Mouse (Mus musculus) brain, embryonic 14.5 days (tissue): Measurements from ENCODE around the gene Erh.

ENCODE experiments used
- CTCF ChIP-seq: fragments of 200-500 bp; IDR thresholded peaks from 2 replicates; pipeline ENCODE4 v1.5.1; 2012; ENCODE audit warnings: inconsistent platforms, mild to moderate bottlenecking, moderate library complexity, borderline replicate concordance; ENCODE audit not compliant: insufficient read depth, insufficient read length; ENCODE audit errors: extremely low read depth
- POLR2A ChIP-seq: fragments of 200-500 bp; IDR thresholded peaks from 2 replicates; pipeline ENCODE4 v1.6.1; 2012; ENCODE audit warnings: mild to moderate bottlenecking, inconsistent platforms, borderline replicate concordance; ENCODE audit not compliant: poor library complexity, insufficient read depth, insufficient read length, severe bottlenecking; ENCODE audit errors: extremely low read depth

DNA sequence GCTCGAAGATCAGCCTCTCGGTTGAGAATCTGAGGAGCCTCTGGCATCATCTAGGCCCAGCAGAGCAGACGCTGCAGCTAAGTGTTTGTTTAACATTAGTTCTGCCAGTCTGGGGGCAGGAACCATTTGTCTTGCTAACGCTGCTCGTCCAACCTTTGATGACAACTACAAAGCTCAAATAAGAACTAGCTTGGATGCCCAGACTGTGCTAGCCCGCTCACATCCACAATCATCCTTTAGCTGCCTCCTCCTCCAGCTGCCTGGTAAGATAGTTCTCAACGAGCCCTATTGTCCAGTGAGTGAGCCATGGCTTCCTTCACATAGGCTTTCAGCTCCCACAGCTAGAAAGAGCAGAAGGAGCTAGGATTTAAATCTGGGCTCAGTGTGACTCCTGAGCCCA, 45.9 kb downstream of the Erh start:
- no peak for TF ChIP-seq CTCF
- no peak for TF ChIP-seq POLR2A
